Mouse (Mus musculus): ENCODE measurements around the gene Ergic1. TPM values are rescaled to one million over a fixed set of nuclear protein-coding genes. Genes with fewer than 3 reads are reported as not detected.

The Ergic1 gene
- polyA plus RNA-seq, 1 experiment from 2014 or later: 115 TPM

- ATAC-seq (ENCODE audit: insufficient number of reproducible peaks, low FRiP score): 0 out of 2 replicates have a peak, but pooled peaks have one; percentile 16
- no peak overlapping the region for H3K4me2 ChIP-seq
- no peak overlapping the region for H3K27ac ChIP-seq (ENCODE audit: poor library complexity, severe bottlenecking)
- no peak overlapping the region for H3K4me3 ChIP-seq
- no peaks in the 10 kb centered on the region for H3K9me3 ChIP-seq (replicated peaks)
- 92% methylated on average over 3 of the region's 3 CpGs for WGBS
- H3K27me3 ChIP-seq (replicated peaks): no peaks in the 10 kb centered on the region
- no peak overlapping the region for H3K9ac ChIP-seq
- H3K4me1 ChIP-seq (replicated peaks): no peaks in the 10 kb centered on the region
- peaks cover 97% of the 10 kb centered on the region for H3K36me3 ChIP-seq
Measured at GRCm38 (mm10) chr17:26628936-26629335, 67.6 kb downstream of the Ergic1 start.

GRCm38 (mm10) chr17:26631811-26632327, 70.6 kb downstream of the Ergic1 start:
- peaks cover 97% of the 10 kb centered on the region for H3K36me3 ChIP-seq
- H3K4me2 ChIP-seq: no peak overlapping the region
- H3K4me3 ChIP-seq: no peak overlapping the region
- WGBS: 83% methylated on average over 8 of the region's 8 CpGs
- ATAC-seq (ENCODE audit: insufficient number of reproducible peaks, low FRiP score): no peak
- no peak overlapping the region for H3K27ac ChIP-seq (ENCODE audit: poor library complexity, severe bottlenecking)
- H3K9ac ChIP-seq: no peak overlapping the region
- H3K9me3 ChIP-seq (replicated peaks): no peaks in the 10 kb centered on the region
- H3K4me1 ChIP-seq (replicated peaks): no peaks in the 10 kb centered on the region
- H3K27me3 ChIP-seq (replicated peaks): no peaks in the 10 kb centered on the region

GRCm38 (mm10) chr17:26633186-26633585, 71.9 kb downstream of the Ergic1 start:
- Histone ChIP-seq H3K4me1 (replicated peaks) (0 out of 2 replicates have a peak, but pooled peaks cover under 1% of the 10 kb centered on the region), H3K4me3 (no peak overlapping the region), H3K36me3 (peaks cover 86% of the 10 kb centered on the region), H3K27ac (ENCODE audit: poor library complexity, severe bottlenecking) (no peak overlapping the region), H3K27me3 (replicated peaks) (no peaks in the 10 kb centered on the region), H3K9me3 (replicated peaks) (no peaks in the 10 kb centered on the region), H3K4me2 (no peak overlapping the region), H3K9ac (no peak overlapping the region)
- ATAC-seq (ENCODE audit: insufficient number of reproducible peaks, low FRiP score): no peak
- 85% methylated on average over 9 of the region's 9 CpGs for WGBS

- Histone ChIP-seq H3K4me3 (no peak overlapping the region), H3K27me3 (replicated peaks) (no peaks in the 10 kb centered on the region), H3K9ac (0 out of 2 replicates have a peak overlapping the region, but pooled peaks have one; percentile 30), H3K9me3 (replicated peaks) (no peaks in the 10 kb centered on the region), H3K4me1 (replicated peaks) (0 out of 2 replicates have a peak, but pooled peaks cover 4% of the 10 kb centered on the region), H3K27ac (ENCODE audit: poor library complexity, severe bottlenecking) (no peak overlapping the region), H3K4me2 (no peak overlapping the region), H3K36me3 (peaks cover 82% of the 10 kb centered on the region)
- WGBS: 86% methylated on average over 9 of the region's 9 CpGs
- ATAC-seq (ENCODE audit: insufficient number of reproducible peaks, low FRiP score): no peak
Measured at GRCm38 (mm10) chr17:26633926-26634325, 72.6 kb downstream of the Ergic1 start.

- no peak for ATAC-seq (ENCODE audit: insufficient number of reproducible peaks, low FRiP score)
- no peak overlapping the region for H3K27ac ChIP-seq (ENCODE audit: poor library complexity, severe bottlenecking)
- H3K9me3 ChIP-seq (replicated peaks): no peaks in the 10 kb centered on the region
- 89% methylated on average over 7 of the region's 7 CpGs for WGBS
- no peak overlapping the region for H3K4me2 ChIP-seq
- H3K27me3 ChIP-seq (replicated peaks): no peaks in the 10 kb centered on the region
- 0 out of 2 replicates have a peak, but pooled peaks cover 4% of the 10 kb centered on the region for H3K4me1 ChIP-seq (replicated peaks)
- no peak overlapping the region for H3K9ac ChIP-seq
- H3K36me3 ChIP-seq: peaks cover 82% of the 10 kb centered on the region
- H3K4me3 ChIP-seq: no peak overlapping the region
Measured at GRCm38 (mm10) chr17:26634539-26634938, 73.2 kb downstream of the Ergic1 start.

GRCm38 (mm10) chr17:26635951-26636350, 74.7 kb downstream of the Ergic1 start:
- Histone ChIP-seq H3K9me3 (replicated peaks) (no peaks in the 10 kb centered on the region), H3K27me3 (replicated peaks) (no peaks in the 10 kb centered on the region), H3K36me3 (peaks cover 82% of the 10 kb centered on the region), H3K9ac (no peak overlapping the region), H3K4me1 (replicated peaks) (0 out of 2 replicates have a peak, but pooled peaks cover 4% of the 10 kb centered on the region), H3K4me2 (no peak overlapping the region), H3K27ac (ENCODE audit: poor library complexity, severe bottlenecking) (no peak overlapping the region), H3K4me3 (no peak overlapping the region)
- ATAC-seq (ENCODE audit: insufficient number of reproducible peaks, low FRiP score): no peak
- 92% methylated on average over 7 of the region's 7 CpGs for WGBS

GRCm38 (mm10) chr17:26637851-26638250, 76.6 kb downstream of the Ergic1 start:
- 47% methylated on average over 4 of the region's 4 CpGs for WGBS
- Histone ChIP-seq H3K4me2 (no peak overlapping the region), H3K4me1 (replicated peaks) (0 out of 2 replicates have a peak, but pooled peaks cover 4% of the 10 kb centered on the region), H3K4me3 (no peak overlapping the region), H3K36me3 (peaks cover 82% of the 10 kb centered on the region), H3K9me3 (replicated peaks) (no peaks in the 10 kb centered on the region), H3K27me3 (replicated peaks) (no peaks in the 10 kb centered on the region), H3K9ac (no peak overlapping the region), H3K27ac (ENCODE audit: poor library complexity, severe bottlenecking) (no peak overlapping the region)
- ATAC-seq (ENCODE audit: insufficient number of reproducible peaks, low FRiP score): no peak

- Histone ChIP-seq H3K9me3 (replicated peaks) (no peaks in the 10 kb centered on the region), H3K27me3 (replicated peaks) (no peaks in the 10 kb centered on the region), H3K36me3 (peaks cover 83% of the 10 kb centered on the region), H3K4me3 (no peak overlapping the region), H3K4me1 (replicated peaks) (0 out of 2 replicates have a peak, but pooled peaks cover 4% of the 10 kb centered on the region), H3K9ac (no peak overlapping the region), H3K27ac (ENCODE audit: poor library complexity, severe bottlenecking) (no peak overlapping the region), H3K4me2 (no peak overlapping the region)
- WGBS: 24% methylated on average over 7 of the region's 7 CpGs
- ATAC-seq (ENCODE audit: insufficient number of reproducible peaks, low FRiP score): peak; percentile 68
Measured at GRCm38 (mm10) chr17:26638655-26639054, 77.4 kb downstream of the Ergic1 start.

- 82% methylated on average over 2 of the region's 2 CpGs for WGBS
- Histone ChIP-seq H3K36me3 (peaks cover 83% of the 10 kb centered on the region), H3K27me3 (replicated peaks) (no peaks in the 10 kb centered on the region), H3K9ac (no peak overlapping the region), H3K9me3 (replicated peaks) (no peaks in the 10 kb centered on the region), H3K27ac (ENCODE audit: poor library complexity, severe bottlenecking) (no peak overlapping the region), H3K4me3 (no peak overlapping the region), H3K4me1 (replicated peaks) (peaks cover 11% of the 10 kb centered on the region), H3K4me2 (no peak overlapping the region)
- ATAC-seq (ENCODE audit: insufficient number of reproducible peaks, low FRiP score): no peak
Measured at GRCm38 (mm10) chr17:26639791-26640190, 78.5 kb downstream of the Ergic1 start.

- Histone ChIP-seq H3K9me3 (replicated peaks) (no peaks in the 10 kb centered on the region), H3K4me1 (replicated peaks) (peaks cover 16% of the 10 kb centered on the region), H3K9ac (no peak overlapping the region), H3K4me2 (no peak overlapping the region), H3K27ac (ENCODE audit: poor library complexity, severe bottlenecking) (no peak overlapping the region), H3K27me3 (replicated peaks) (no peaks in the 10 kb centered on the region), H3K36me3 (peaks cover 81% of the 10 kb centered on the region), H3K4me3 (no peak overlapping the region)
- ATAC-seq (ENCODE audit: insufficient number of reproducible peaks, low FRiP score): no peak
- WGBS: 91% methylated on average over 3 of the region's 3 CpGs
Measured at GRCm38 (mm10) chr17:26640286-26640740, 79.0 kb downstream of the Ergic1 start.

- WGBS: 94% methylated on average over 8 of the region's 8 CpGs
- ATAC-seq (ENCODE audit: insufficient number of reproducible peaks, low FRiP score): no peak
- Histone ChIP-seq H3K36me3 (peaks cover 79% of the 10 kb centered on the region), H3K4me2 (no peak overlapping the region), H3K9me3 (replicated peaks) (no peaks in the 10 kb centered on the region), H3K9ac (no peak overlapping the region), H3K27me3 (replicated peaks) (no peaks in the 10 kb centered on the region), H3K27ac (ENCODE audit: poor library complexity, severe bottlenecking) (no peak overlapping the region), H3K4me1 (replicated peaks) (peaks cover 44% of the 10 kb centered on the region), H3K4me3 (no peak overlapping the region)
Measured at GRCm38 (mm10) chr17:26643456-26643855, 82.2 kb downstream of the Ergic1 start.

GRCm38 (mm10) chr17:26643993-26644392, 82.7 kb downstream of the Ergic1 start:
- 93% methylated on average over 2 of the region's 2 CpGs for WGBS
- ATAC-seq (ENCODE audit: insufficient number of reproducible peaks, low FRiP score): no peak
- peaks cover 80% of the 10 kb centered on the region for H3K36me3 ChIP-seq
- H3K4me3 ChIP-seq: no peak overlapping the region
- no peak overlapping the region for H3K27ac ChIP-seq (ENCODE audit: poor library complexity, severe bottlenecking)
- peaks cover 43% of the 10 kb centered on the region for H3K4me1 ChIP-seq (replicated peaks)
- no peaks in the 10 kb centered on the region for H3K27me3 ChIP-seq (replicated peaks)
- no peak overlapping the region for H3K9ac ChIP-seq
- H3K9me3 ChIP-seq (replicated peaks): no peaks in the 10 kb centered on the region
- H3K4me2 ChIP-seq: no peak overlapping the region
